14 mouse cellular contexts compared by ENCODE assay signal in the genomic region with DNA sequence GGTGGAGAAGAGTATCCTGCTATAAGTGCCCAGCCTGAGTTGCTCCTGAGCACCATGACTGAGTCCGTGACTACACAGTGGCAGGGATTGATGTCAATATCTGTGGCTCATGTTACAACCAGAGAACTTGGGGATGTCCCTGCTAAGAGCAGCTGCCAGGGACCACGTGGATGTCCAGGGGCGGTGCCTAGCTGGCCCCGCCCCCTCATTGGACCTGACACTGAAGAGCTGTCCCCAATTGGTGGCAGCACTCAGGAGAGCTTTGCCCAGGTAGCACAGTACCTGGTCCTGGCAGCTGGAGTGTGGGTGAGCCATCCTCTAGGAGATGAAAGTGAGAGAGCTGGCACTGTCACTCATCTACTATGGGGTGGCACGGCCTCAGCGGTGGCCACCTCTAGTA. TPM values are rescaled to one million over a fixed set of nuclear protein-coding genes. Genes with fewer than 3 reads are reported as not detected.
A peak's percentile ranks its signal among the peaks of the same experiment; 100 is the strongest.
DNase-seq lines count a peak whose midpoint lies in the region; ATAC-seq and TF ChIP-seq lines count a peak whose summit lies in the region.
"Had no signal": no experiment of that assay in that cellular context is flagged by ENCODE, and none has a peak within 500 bp of the region (broad histone marks: within the 10 kb centered on the region; RNA-seq: fewer than 3 reads in every experiment).

No protein-coding gene starts in this region.

- ATAC-seq in hindbrain, postnatal 0 days = 0 out of 2 replicates have a peak, but pooled peaks have one; percentile 24
- no peak for ATAC-seq in hindbrain, embryonic 12.5 days (ENCODE audit: low FRiP score)
- ATAC-seq in embryonic facial prominence, embryonic 13.5 days (ENCODE audit: insufficient number of reproducible peaks, insufficient read depth, low FRiP score, low TSS enrichment, low read depth) = peak; percentile 67; the same call in 1 of the 2 replicates
- ATAC-seq in liver, embryonic 12.5 days = peak; percentile 46
- no peak for ATAC-seq in erythroblast, adult 5-6 weeks (replicated peaks; ENCODE audit: low FRiP score, poor library complexity, severe bottlenecking)

- H3K4me3 ChIP-seq in hindbrain, postnatal 0 days (ENCODE audit: low read length) = no peak overlapping the region
- no peak overlapping the region for H3K4me3 ChIP-seq in hindbrain, embryonic 12.5 days
- no peak overlapping the region for H3K4me3 ChIP-seq in embryonic facial prominence, embryonic 13.5 days
- no peak overlapping the region for H3K4me3 ChIP-seq in liver, embryonic 12.5 days
- H3K4me3 ChIP-seq: embryonic facial prominence, embryonic 12.5 days; hindbrain, embryonic 13.5 days; layer of hippocampus, adult 2 months; neural tube, embryonic 13.5 days had no signal

- H3K27me3 ChIP-seq in hindbrain, postnatal 0 days (ENCODE audit: insufficient read depth, low read length) = no peaks in the 10 kb centered on the region
- H3K27me3 ChIP-seq in hindbrain, embryonic 12.5 days = no peaks in the 10 kb centered on the region
- H3K27me3 ChIP-seq in embryonic facial prominence, embryonic 13.5 days = no peaks in the 10 kb centered on the region
- H3K27me3 ChIP-seq in liver, embryonic 12.5 days (replicated peaks) = peaks cover 11% of the 10 kb centered on the region; the same call in 1 of the 2 replicates
- H3K27me3 ChIP-seq: embryonic facial prominence, embryonic 12.5 days; hindbrain, embryonic 13.5 days; neural tube, embryonic 13.5 days had no signal

- 72% methylated on average over 6 of the region's 6 CpGs for WGBS in hindbrain, postnatal 0 days
- WGBS in hindbrain, embryonic 12.5 days = 62% methylated on average over 6 of the region's 6 CpGs
- 49% methylated on average over 6 of the region's 6 CpGs for WGBS in embryonic facial prominence, embryonic 13.5 days
- WGBS in liver, embryonic 12.5 days (ENCODE audit: insufficient replicate concordance) = 53% methylated on average over 6 of the region's 6 CpGs

- H3K4me2 ChIP-seq in hindbrain, postnatal 0 days (ENCODE audit: low read depth, low read length) = no peak overlapping the region
- H3K4me2 ChIP-seq in hindbrain, embryonic 12.5 days (replicated peaks) = no peak overlapping the region
- H3K4me2 ChIP-seq in embryonic facial prominence, embryonic 13.5 days = no peak overlapping the region
- no peak overlapping the region for H3K4me2 ChIP-seq in liver, embryonic 12.5 days
- H3K4me2 ChIP-seq: embryonic facial prominence, embryonic 12.5 days; hindbrain, embryonic 13.5 days; neural tube, embryonic 13.5 days had no signal

- no peak overlapping the region for H3K9ac ChIP-seq in hindbrain, postnatal 0 days (replicated peaks; ENCODE audit: low read length)
- no peak overlapping the region for H3K9ac ChIP-seq in hindbrain, embryonic 12.5 days
- no peak overlapping the region for H3K9ac ChIP-seq in embryonic facial prominence, embryonic 13.5 days
- H3K9ac ChIP-seq in liver, embryonic 12.5 days = no peak overlapping the region
- H3K9ac ChIP-seq: embryonic facial prominence, embryonic 12.5 days; hindbrain, embryonic 13.5 days; neural tube, embryonic 13.5 days had no signal

- DNase-seq in hindbrain, postnatal 0 days (ENCODE audit: low spot score) = no peak
- DNase-seq in A20 (ENCODE audit: low read depth, low spot score) = peak; percentile 58
- no peak for DNase-seq in right cerebral cortex, postnatal 10 days (ENCODE audit: low spot score in 2 of 2)
- DNase-seq in testis, postnatal 10 days (ENCODE audit: low spot score) = no peak
- DNase-seq: cerebellum, adult 8-10 months; right cerebral cortex, postnatal 25 days had no signal

- H3K9me3 ChIP-seq in hindbrain, postnatal 0 days (ENCODE audit: low read length) = no peaks in the 10 kb centered on the region
- H3K9me3 ChIP-seq in hindbrain, embryonic 12.5 days (replicated peaks) = no peaks in the 10 kb centered on the region
- H3K9me3 ChIP-seq in embryonic facial prominence, embryonic 13.5 days = no peaks in the 10 kb centered on the region
- no peaks in the 10 kb centered on the region for H3K9me3 ChIP-seq in liver, embryonic 12.5 days (replicated peaks)
- H3K9me3 ChIP-seq: embryonic facial prominence, embryonic 12.5 days; hindbrain, embryonic 13.5 days; neural tube, embryonic 13.5 days had no signal

- H3K36me3 ChIP-seq in hindbrain, postnatal 0 days (ENCODE audit: insufficient read depth, low read length) = no peaks in the 10 kb centered on the region
- H3K36me3 ChIP-seq in hindbrain, embryonic 12.5 days = no peaks in the 10 kb centered on the region
- H3K36me3 ChIP-seq in embryonic facial prominence, embryonic 13.5 days = no peaks in the 10 kb centered on the region
- no peaks in the 10 kb centered on the region for H3K36me3 ChIP-seq in liver, embryonic 12.5 days
- H3K36me3 ChIP-seq: embryonic facial prominence, embryonic 12.5 days; hindbrain, embryonic 13.5 days; neural tube, embryonic 13.5 days had no signal

- no peaks in the 10 kb centered on the region for H3K4me1 ChIP-seq in hindbrain, postnatal 0 days (ENCODE audit: insufficient read depth, low read length)
- no peaks in the 10 kb centered on the region for H3K4me1 ChIP-seq in hindbrain, embryonic 12.5 days
- no peaks in the 10 kb centered on the region for H3K4me1 ChIP-seq in embryonic facial prominence, embryonic 13.5 days
- no peaks in the 10 kb centered on the region for H3K4me1 ChIP-seq in liver, embryonic 12.5 days
- H3K4me1 ChIP-seq: embryonic facial prominence, embryonic 12.5 days; hindbrain, embryonic 13.5 days; neural tube, embryonic 13.5 days had no signal

- H3K27ac ChIP-seq in hindbrain, postnatal 0 days = no peak overlapping the region
- H3K27ac ChIP-seq in hindbrain, embryonic 12.5 days = no peak overlapping the region
- H3K27ac ChIP-seq in embryonic facial prominence, embryonic 13.5 days = no peak overlapping the region
- no peak overlapping the region for H3K27ac ChIP-seq in liver, embryonic 12.5 days
- H3K27ac ChIP-seq: embryonic facial prominence, embryonic 12.5 days; hindbrain, embryonic 13.5 days; layer of hippocampus, adult 2 months; neural tube, embryonic 13.5 days had no signal

- no peak for TF ChIP-seq CTCF in hindbrain, postnatal 0 days (IDR thresholded peaks at IDR 0.05; ENCODE audit: low read depth)

RNA-seq across cellular contexts. Expression of gene Tmtc4, which starts 9.1 kb away (rescaled TPM):
- total RNA-seq in hindbrain, postnatal 0 days (2014; rRNA removed) = 27.6 and 105 TPM in 2 replicates
- 30.4 and 31.1 TPM in 2 replicates for polyA plus RNA-seq in hindbrain, postnatal 0 days (2015; fragmentation: Nextera tagmentation; extraction: Ambion mirVana)
- polyA plus RNA-seq in hindbrain, embryonic 12.5 days (2016; fragmentation: Nextera tagmentation; extraction: Ambion mirVana) = 49.4 and 51.3 TPM in 2 replicates
- 30.6 and 31.9 TPM in 2 replicates for polyA plus RNA-seq in embryonic facial prominence, embryonic 13.5 days (2015; fragmentation: Nextera tagmentation; extraction: Ambion mirVana)
- 3.8 and 4.2 TPM in 2 replicates for polyA plus RNA-seq in liver, embryonic 12.5 days (2016; fragmentation: Nextera tagmentation; extraction: Ambion mirVana)
- total RNA-seq in erythroblast, adult 5-6 weeks (2015; ENCODE audit: low replicate concordance) = 3.7 TPM in 1 of 2 replicates, not detected in the other
- total RNA-seq in erythroblast, adult 5-6 weeks (2017; ENCODE audit: low replicate concordance) = 1.3 and 2.5 TPM in 2 replicates

Comparison
In these comparisons a context has a peak if more than half of its experiments do, and no peak if none do; other contexts are left out.
1. ATAC-seq: peak in hindbrain, postnatal 0 days (single experiment), embryonic facial prominence, embryonic 13.5 days (single experiment) and liver, embryonic 12.5 days (single experiment); none in hindbrain, embryonic 12.5 days (single experiment) and erythroblast, adult 5-6 weeks (single experiment).